Mouse (Mus musculus) forebrain, embryonic 13.5 days (tissue): ENCODE measurements at regions not wholly inside any gene's neighbourhood (a gene's known extent, or its start where the extent isn't known, plus 50 kb on each side); places are given as distances from the start of the nearest gene placed in this dataset.
"Not testable (repeated sequence)": the region's sequence is repeated elsewhere in the genome, so short reads cannot be mapped to it uniquely, and the experiment has no call there.

Source experiments
- ATAC-seq: fragments of 200-750 bp; cut with Nextera tagmentation; 2 replicates; pipeline ENCODE4 v1.8.0; 2017
- H3K27ac ChIP-seq: fragments of 300-500 bp; sonication (generic); 2 replicates; pipeline ENCODE4 v1.5.1; 2015; ENCODE audit warnings: inconsistent platforms, mild to moderate bottlenecking, moderate library complexity
- H3K27me3 ChIP-seq: fragments of 300-500 bp; sonication (generic); 2 replicates; pipeline ENCODE4 v1.6.1; 2015; ENCODE audit warnings: mild to moderate bottlenecking, inconsistent platforms
- H3K36me3 ChIP-seq: fragments of 300-500 bp; sonication (generic); 2 replicates; pipeline ENCODE4 v1.6.1; 2015; ENCODE audit warnings: mild to moderate bottlenecking, inconsistent platforms; ENCODE audit not compliant: poor library complexity, severe bottlenecking
- H3K4me1 ChIP-seq: fragments of 300-500 bp; sonication (generic); 2 replicates; pipeline ENCODE4 v1.6.1; 2015; ENCODE audit warnings: inconsistent platforms
- H3K4me2 ChIP-seq: fragments of 300-500 bp; sonication (generic); 2 replicates; pipeline ENCODE4 v1.6.1; 2015; ENCODE audit warnings: inconsistent platforms, mild to moderate bottlenecking, moderate library complexity
- H3K4me3 ChIP-seq: fragments of 300-500 bp; sonication (generic); 2 replicates; pipeline ENCODE4 v1.5.1; 2015; ENCODE audit warnings: mild to moderate bottlenecking, inconsistent platforms
- H3K9ac ChIP-seq: fragments of 300-500 bp; sonication (generic); 2 replicates; pipeline ENCODE4 v1.6.1; 2015; ENCODE audit warnings: mild to moderate bottlenecking, inconsistent platforms
- H3K9me3 ChIP-seq: fragments of 300-500 bp; sonication (generic); replicated peaks from 2 replicates; pipeline ENCODE4 v1.6.1; 2016; ENCODE audit warnings: inconsistent platforms
- WGBS: fragments of 180-500 bp; shearing (Covaris S2); methylation state at CpG from one replicate; pipeline ENCODE4 v1.1.7; 2015; 5-methylcytosine and 5-hydroxymethylcytosine counted together

DNA sequence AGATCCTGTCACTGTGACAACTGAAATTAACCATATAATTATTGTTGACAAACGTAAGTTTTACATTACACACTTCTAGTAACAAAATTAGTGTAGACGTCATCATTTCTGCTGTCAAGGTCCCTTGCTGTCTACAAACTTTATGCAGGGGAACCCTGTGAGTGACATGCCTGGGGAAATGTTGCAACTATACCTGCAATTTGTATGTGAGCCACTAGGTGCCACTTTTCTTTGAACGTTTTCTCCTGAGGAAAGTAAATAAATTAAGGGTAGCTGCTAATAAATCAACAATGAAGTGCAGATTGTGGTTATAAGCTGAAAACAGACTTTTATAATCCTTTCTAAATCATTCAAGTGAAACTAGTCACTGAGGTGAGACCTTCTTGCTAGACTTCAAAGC, 457.3 kb upstream of the Ercc4 start:
- H3K9me3 ChIP-seq: no peaks in the 10 kb centered on the region
- ATAC-seq: no peak
- no peak overlapping the region for H3K4me3 ChIP-seq
- H3K36me3 ChIP-seq: no peaks in the 10 kb centered on the region
- H3K9ac ChIP-seq: no peak overlapping the region
- WGBS: 79% methylated on average over 3 of the region's 3 CpGs
- no peak overlapping the region for H3K27ac ChIP-seq
- H3K27me3 ChIP-seq: no peaks in the 10 kb centered on the region
- no peaks in the 10 kb centered on the region for H3K4me1 ChIP-seq
- H3K4me2 ChIP-seq: no peak overlapping the region

DNA sequence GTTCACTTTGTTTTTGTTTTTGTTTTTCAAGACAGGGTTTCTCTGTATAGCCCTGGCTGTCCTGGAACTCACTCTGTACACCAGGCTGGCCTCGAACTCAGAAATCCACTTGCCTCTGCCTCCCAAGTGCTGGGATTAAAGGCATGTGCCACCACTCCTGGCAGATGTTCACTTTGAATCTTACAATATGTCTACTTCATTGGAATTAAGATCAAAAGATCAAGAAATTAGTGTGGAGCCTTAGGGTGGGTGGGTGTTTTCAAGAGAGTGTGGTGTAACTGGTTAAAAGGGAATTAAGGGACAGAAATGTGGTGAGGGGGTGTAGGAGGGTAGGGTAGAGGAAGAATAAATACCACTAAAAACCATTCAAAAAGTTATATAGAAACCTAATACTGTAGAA, 435.8 kb upstream of the Ercc4 start:
- not testable (repeated sequence) for H3K4me2 ChIP-seq, H3K4me1 ChIP-seq, H3K9ac ChIP-seq, H3K36me3 ChIP-seq, H3K27me3 ChIP-seq, H3K4me3 ChIP-seq, H3K9me3 ChIP-seq, ATAC-seq, H3K27ac ChIP-seq
- WGBS: 73% methylated on average over 1 of the region's 1 CpGs

DNA sequence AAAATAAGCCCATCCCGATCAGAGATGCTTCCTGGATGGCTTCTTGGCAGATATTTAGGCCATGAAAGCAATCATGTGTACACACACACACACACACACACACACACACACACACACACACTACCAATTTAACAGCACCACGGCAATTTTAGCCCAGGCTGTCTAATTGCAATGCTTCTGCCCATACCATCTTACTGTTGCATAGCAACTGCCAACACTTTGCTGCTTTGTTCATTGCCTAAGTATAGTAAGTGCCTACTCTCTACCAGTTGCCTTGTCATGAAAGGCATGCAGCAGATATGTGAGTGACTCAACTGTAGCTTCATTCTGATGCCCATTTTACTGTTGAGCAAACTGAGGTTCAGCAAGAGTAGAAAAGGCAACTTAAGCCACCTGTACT, 428.0 kb upstream of the Ercc4 start:
- H3K27ac ChIP-seq: no peak overlapping the region
- no peak overlapping the region for H3K9ac ChIP-seq
- no peaks in the 10 kb centered on the region for H3K36me3 ChIP-seq
- no peak overlapping the region for H3K4me3 ChIP-seq
- H3K9me3 ChIP-seq: 0 out of 2 replicates have a peak, but pooled peaks cover 5% of the 10 kb centered on the region
- H3K4me2 ChIP-seq: no peak overlapping the region
- H3K27me3 ChIP-seq: no peaks in the 10 kb centered on the region
- WGBS: 81% methylated on average over 2 of the region's 2 CpGs
- ATAC-seq: no peak
- no peaks in the 10 kb centered on the region for H3K4me1 ChIP-seq

DNA sequence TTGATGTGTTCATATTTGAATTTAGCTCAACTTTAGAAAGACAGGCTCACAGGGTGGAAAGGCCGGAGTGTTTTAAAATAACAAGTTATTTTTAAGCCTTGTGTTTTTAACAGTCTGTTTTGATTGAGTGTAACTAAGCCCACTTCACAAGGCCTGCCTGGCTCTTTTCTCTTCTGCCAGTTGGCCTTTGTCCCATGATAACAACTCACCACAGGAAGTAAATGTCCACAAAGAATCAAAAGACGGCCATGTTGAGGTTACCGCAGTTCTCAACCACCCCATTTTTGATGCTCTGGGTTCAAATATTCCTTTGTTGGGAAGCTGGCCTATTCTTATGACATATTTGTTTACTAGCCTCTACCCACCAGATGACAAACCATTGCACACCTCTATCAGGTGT, 423.7 kb upstream of the Ercc4 start:
- Histone ChIP-seq H3K27me3 (no peaks in the 10 kb centered on the region), H3K4me2 (no peak overlapping the region), H3K27ac (no peak overlapping the region), H3K4me3 (no peak overlapping the region), H3K9ac (no peak overlapping the region), H3K9me3 (0 out of 2 replicates have a peak, but pooled peaks cover 5% of the 10 kb centered on the region), H3K36me3 (no peaks in the 10 kb centered on the region), H3K4me1 (no peaks in the 10 kb centered on the region)
- WGBS: 56% methylated on average over 3 of the region's 3 CpGs
- no peak for ATAC-seq

DNA sequence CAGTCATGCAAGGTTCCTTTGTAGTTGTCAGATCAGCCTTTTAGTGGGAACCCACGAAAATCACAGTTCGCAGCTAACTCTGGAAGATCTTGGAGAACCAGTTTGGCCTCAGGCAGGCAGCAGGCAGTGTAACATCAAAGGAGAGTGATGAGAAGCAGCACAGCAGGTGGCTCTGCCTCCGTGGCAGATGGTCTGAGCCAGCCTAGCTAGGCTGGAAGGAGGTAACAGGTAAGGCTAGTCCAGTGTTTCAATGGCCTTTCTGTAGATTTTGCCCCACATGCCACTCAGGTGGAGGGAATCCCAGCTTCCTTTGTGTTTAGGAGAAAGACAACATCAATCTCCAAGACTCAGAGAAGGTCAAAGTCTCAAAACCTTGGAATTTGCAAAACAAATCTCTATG, 417.7 kb upstream of the Ercc4 start:
- H3K27ac ChIP-seq: no peak overlapping the region
- H3K36me3 ChIP-seq: no peaks in the 10 kb centered on the region
- H3K4me2 ChIP-seq: no peak overlapping the region
- no peaks in the 10 kb centered on the region for H3K9me3 ChIP-seq
- no peaks in the 10 kb centered on the region for H3K27me3 ChIP-seq
- no peak overlapping the region for H3K9ac ChIP-seq
- no peaks in the 10 kb centered on the region for H3K4me1 ChIP-seq
- H3K4me3 ChIP-seq: no peak overlapping the region
- ATAC-seq: no peak
- 40% methylated on average over 3 of the region's 3 CpGs for WGBS

DNA sequence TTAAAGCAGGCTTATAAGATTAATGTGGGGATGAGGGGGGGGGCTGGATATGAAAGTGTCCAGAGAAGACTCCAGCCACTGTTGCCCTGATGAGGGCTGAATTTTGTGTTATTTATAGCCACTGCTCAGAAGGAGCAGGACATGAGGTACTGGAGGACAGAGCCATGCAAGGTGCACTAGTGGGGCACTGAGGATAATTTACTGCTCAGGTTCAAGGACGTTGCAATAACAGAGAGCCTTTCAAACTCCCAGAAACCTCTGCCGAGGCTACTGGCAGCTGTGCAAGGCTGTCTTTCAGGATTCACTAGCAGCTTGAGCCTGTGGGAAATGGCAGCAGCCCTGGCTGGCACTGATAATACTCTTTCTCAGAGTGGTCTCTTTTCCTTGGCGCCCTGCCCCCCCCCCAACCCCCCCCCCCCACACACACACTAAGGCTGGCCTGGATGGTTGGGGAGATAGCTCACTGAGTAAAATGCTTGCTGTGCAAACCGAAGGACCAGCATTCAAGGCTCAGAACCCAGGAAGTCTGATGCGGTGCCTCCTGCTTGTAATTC, 416.7 kb upstream of the Ercc4 start:
- Histone ChIP-seq H3K4me3 (no peak overlapping the region), H3K4me2 (no peak overlapping the region), H3K9ac (no peak overlapping the region), H3K27me3 (no peaks in the 10 kb centered on the region), H3K27ac (no peak overlapping the region), H3K9me3 (no peaks in the 10 kb centered on the region), H3K36me3 (no peaks in the 10 kb centered on the region), H3K4me1 (no peaks in the 10 kb centered on the region)
- WGBS: 68% methylated on average over 4 of the region's 5 CpGs
- ATAC-seq: no peak

DNA sequence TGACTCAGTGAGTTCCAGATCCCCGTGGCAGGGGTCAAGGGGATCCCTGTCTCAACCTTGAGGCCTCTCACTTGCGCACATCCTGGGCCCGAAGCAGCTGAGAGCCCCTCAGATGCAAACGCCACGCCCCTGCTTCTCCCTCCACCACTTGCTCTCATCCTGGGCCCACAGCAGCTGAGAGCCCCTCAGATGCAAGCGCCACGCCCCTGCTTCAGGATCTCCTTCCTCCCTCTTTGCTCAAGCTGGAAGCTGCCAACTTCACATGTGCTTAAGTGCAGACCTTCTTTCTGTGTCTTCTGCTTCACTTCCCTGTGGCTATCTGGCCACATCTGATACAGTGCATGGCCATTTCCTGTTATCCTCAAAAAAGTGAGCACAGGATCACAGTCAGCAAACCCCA, 416.1 kb upstream of the Ercc4 start:
- H3K4me1 ChIP-seq: no peaks in the 10 kb centered on the region
- H3K27me3 ChIP-seq: no peaks in the 10 kb centered on the region
- no peak for ATAC-seq
- no peak overlapping the region for H3K4me2 ChIP-seq
- H3K4me3 ChIP-seq: no peak overlapping the region
- no peaks in the 10 kb centered on the region for H3K36me3 ChIP-seq
- WGBS: 77% methylated on average over 7 of the region's 7 CpGs
- H3K27ac ChIP-seq: no peak overlapping the region
- no peak overlapping the region for H3K9ac ChIP-seq
- H3K9me3 ChIP-seq: no peaks in the 10 kb centered on the region

DNA sequence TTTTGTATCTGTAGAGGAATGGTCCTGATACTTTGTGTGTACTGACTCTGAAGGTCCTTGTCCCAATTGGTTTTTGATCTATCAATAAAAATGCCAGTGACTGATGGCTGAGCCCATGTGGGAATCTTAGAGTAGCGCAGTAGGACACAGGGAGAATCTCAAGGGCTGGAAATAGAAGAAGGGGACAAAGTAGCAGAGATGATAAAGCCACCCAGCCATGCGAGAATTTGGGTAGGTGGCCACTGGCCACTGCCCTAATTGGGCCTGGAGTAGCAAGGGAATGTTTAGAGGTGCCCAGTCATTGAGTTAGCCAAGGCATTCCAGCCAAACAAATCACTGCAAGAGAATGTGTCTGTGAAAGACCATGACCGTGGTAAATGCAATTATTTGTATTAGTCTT, 414.8 kb upstream of the Ercc4 start:
- no peaks in the 10 kb centered on the region for H3K9me3 ChIP-seq
- no peak overlapping the region for H3K27ac ChIP-seq
- peaks cover 3% of the 10 kb centered on the region for H3K4me1 ChIP-seq
- no peak for ATAC-seq
- H3K36me3 ChIP-seq: no peaks in the 10 kb centered on the region
- 86% methylated on average over 3 of the region's 3 CpGs for WGBS
- no peaks in the 10 kb centered on the region for H3K27me3 ChIP-seq
- no peak overlapping the region for H3K4me2 ChIP-seq
- no peak overlapping the region for H3K9ac ChIP-seq
- no peak overlapping the region for H3K4me3 ChIP-seq

DNA sequence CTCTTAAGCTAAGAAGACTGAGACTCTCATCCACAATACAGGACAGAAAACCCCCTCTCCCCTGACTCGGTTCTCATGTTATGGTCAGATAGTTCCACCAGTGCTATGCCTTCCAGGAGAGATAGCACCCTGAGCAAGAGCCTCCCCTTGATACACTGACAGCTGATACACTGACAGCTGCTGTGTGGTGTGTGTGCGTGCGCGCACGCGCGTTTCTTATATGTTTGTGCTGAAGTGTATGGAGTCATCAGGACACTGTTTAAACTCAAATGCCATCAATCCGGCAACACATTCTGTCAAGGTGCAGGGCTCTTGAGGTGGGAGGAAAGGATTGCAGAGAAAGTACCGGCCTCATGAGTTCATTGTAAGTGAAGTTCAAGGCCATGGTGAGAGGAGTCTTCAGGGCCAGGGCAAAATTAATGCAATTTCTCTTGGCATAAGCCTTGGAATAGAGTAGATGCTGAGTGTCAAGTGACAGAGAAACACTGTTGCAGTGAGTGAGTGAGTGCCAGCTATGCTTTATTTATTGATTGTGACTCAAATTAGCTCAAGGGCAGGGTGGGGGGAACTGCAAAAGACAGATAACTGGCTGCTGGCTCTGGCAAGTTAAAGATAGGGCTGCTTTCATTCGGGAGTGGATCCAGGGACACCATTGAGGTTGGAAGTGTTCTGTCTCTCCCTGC, 412.4 kb upstream of the Ercc4 start:
- Histone ChIP-seq H3K9ac (no peak overlapping the region), H3K9me3 (no peaks in the 10 kb centered on the region), H3K27me3 (no peaks in the 10 kb centered on the region), H3K4me2 (no peak overlapping the region), H3K27ac (no peak overlapping the region), H3K4me1 (peaks cover 9% of the 10 kb centered on the region), H3K4me3 (no peak overlapping the region), H3K36me3 (no peaks in the 10 kb centered on the region)
- WGBS: 92% methylated on average over 10 of the region's 10 CpGs
- no peak for ATAC-seq

DNA sequence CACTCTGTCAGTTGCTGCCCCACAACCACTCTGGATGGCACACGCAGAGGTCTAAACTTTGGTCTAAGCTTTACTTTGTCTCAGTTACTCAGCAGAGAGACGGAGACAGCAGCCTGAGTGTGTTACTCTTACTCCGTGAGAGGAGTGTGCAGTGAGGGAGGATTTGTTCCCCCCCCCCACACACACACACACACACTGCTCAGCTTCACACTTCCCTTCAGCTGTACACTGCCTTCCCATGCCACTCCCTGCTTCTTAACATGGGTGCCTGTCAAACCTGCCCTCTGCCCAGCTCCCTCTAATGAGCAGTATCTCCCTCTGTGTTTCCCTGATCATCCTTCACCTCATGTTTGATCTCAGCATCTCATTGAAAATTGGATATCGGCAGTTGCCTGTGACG, 409.9 kb upstream of the Ercc4 start:
- no peak overlapping the region for H3K27ac ChIP-seq
- WGBS: 39% methylated on average over 5 of the region's 5 CpGs
- no peak overlapping the region for H3K9ac ChIP-seq
- peaks cover 9% of the 10 kb centered on the region for H3K4me1 ChIP-seq
- no peak overlapping the region for H3K4me3 ChIP-seq
- no peak overlapping the region for H3K4me2 ChIP-seq
- ATAC-seq: peak; percentile 67
- no peaks in the 10 kb centered on the region for H3K36me3 ChIP-seq
- H3K9me3 ChIP-seq: no peaks in the 10 kb centered on the region
- no peaks in the 10 kb centered on the region for H3K27me3 ChIP-seq

DNA sequence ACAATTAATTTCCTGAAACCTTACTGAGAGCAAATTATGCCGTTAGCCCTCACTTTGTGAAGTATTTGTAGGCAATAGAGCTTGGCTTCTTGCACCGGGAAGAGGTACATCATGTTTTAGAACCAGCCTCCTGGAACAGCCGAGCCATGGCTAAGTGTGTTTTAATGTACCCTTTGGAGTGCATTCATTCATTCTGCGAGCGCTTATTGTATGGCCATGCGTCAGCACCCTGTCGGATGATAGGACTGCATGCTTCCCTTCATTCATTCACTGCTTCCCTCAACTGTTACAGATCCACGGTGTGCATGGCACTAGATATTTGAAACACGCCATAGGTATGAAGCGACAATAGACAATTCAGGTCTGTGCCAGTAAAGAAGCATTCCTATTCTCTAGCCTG, 409.4 kb upstream of the Ercc4 start:
- peaks cover 9% of the 10 kb centered on the region for H3K4me1 ChIP-seq
- 47% methylated on average over 10 of the region's 10 CpGs for WGBS
- no peak overlapping the region for H3K4me3 ChIP-seq
- no peaks in the 10 kb centered on the region for H3K9me3 ChIP-seq
- no peak for ATAC-seq
- H3K27ac ChIP-seq: no peak overlapping the region
- no peaks in the 10 kb centered on the region for H3K27me3 ChIP-seq
- H3K4me2 ChIP-seq: no peak overlapping the region
- H3K9ac ChIP-seq: no peak overlapping the region
- H3K36me3 ChIP-seq: no peaks in the 10 kb centered on the region

DNA sequence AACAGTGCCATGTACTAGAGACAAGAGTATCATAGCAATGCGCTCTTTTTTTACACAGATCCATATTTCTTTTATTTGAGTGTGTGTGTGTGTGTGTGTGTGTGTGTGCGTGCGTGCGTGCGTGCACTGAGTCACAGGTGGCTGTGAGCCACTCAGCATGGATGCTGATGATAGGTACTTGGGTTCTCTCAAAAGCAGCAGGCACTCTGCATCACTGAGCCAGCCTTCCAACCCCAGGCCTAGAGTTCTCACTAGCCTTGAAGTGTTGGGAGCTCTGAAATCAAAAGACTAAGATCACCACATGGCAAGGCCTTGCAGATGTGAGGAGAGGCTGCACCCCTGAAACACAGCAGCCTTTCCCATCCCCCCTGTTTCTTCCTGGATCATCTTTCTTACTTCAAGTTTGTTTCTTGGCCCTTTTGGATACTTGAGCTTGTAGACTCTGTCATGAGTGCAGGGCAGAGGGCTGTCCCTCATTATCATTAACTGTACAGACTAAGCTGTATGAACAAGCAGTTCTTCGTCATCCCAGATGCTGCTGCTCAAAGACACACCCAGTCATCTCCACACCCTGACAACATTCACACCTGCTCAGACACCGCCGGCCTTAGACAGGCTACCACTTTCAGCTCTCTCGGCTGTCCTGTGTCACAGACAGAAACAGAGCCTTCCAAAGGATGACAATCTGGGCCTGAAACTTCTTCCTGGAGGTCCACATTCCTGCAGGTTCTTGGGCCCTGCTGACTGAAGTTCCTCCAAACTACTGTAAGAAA, 405.5 kb upstream of the Ercc4 start:
- no peak for ATAC-seq
- peaks cover 9% of the 10 kb centered on the region for H3K4me1 ChIP-seq
- H3K9ac ChIP-seq: no peak overlapping the region
- H3K27me3 ChIP-seq: no peaks in the 10 kb centered on the region
- no peak overlapping the region for H3K4me2 ChIP-seq
- no peak overlapping the region for H3K4me3 ChIP-seq
- H3K9me3 ChIP-seq: no peaks in the 10 kb centered on the region
- no peak overlapping the region for H3K27ac ChIP-seq
- WGBS: 94% methylated on average over 9 of the region's 9 CpGs
- H3K36me3 ChIP-seq: no peaks in the 10 kb centered on the region
